Mouse (Mus musculus) layer of hippocampus, adult 11-12 months (tissue): ENCODE data around the gene Ube2dnl2.

ENCODE experiments used
- DNase-seq: peaks from one replicate; pipeline ENCODE4 v3.0.0; 2022; ENCODE audit warnings: low spot score

Ube2dnl2 gene

DNA sequence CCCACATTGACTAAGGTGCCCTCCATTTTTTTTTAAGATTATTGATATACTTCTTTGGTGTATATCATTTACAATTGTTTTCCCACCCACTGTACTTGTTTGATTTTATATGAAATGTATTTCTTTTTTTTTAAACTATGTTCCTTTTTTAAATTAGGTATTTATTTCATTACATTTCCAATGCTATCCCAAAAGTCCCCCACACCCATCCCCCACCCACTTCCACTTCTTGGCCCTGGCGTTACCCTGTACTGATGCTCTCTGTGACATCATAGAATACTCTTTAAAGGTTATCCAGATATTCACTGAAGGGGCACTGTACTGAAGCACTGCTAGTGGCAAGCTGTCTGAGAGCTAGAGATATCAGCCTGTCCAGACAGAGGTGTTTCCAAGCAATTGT is at the start of gene Ube2dnl2:
Gene Ube2dnl2, plus strand, starts transcription at position 301 of the 400 bp plus-strand sequence.
- DNase-seq: no peak

DNA sequence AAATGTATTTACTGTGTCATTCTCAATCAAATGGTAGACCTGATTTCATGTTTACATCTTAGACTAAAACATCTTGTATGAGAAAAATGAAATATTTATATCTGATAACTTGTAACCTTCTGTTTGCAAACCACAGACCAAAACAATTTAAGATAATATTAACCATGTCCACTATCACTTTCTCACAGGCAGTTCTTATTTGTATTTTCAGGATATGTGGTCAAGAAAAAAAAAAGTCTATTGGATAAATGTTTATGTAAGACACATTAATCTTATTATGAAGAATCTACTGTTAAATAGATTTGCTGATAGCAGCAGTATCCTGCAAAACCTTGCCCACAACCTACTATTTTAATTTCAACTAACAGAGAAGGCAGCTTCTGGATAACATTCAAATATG is 11.9 kb upstream of the Ube2dnl2 start:
- DNase-seq: no peak

DNA sequence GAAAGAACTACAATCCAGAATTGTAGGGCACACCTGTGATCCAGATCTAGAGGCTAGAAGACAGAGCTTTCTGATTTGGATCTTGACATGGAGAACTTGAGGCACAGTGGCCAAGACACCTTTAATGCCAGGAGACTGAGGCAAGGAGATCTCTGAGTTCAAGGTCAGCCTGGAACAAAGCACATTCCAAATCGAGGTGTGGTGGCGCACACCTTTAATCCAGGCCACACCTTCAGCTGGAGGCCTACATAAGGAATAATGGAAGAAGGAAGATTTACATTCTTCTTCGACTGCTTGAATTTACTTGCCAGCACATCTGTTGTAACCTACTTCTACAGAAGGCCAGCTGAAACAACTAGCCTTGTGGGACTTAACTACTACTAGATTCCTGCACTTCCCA is 9.9 kb upstream of the Ube2dnl2 start:
- no peak for DNase-seq

DNA sequence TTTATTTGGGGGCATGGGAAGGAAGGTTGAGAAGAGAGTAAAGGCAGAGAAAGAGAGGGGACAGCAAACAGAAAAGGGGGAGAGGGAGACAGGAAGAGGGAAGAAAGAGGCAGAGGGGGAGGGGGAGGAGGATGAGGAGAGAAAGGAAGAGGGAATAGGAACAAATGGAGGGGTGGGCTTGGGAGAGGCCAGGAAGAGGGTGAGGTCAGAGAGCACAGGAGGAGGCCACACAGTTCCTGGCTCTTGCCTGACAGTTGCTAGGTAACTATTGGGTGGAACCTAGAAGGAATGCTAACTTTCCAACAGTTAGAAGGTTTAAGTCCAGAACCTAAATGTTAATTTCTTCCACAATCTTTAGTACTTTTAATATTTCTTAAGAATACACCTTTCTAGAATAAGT is 4.0 kb upstream of the Ube2dnl2 start:
- DNase-seq: no peak

DNA sequence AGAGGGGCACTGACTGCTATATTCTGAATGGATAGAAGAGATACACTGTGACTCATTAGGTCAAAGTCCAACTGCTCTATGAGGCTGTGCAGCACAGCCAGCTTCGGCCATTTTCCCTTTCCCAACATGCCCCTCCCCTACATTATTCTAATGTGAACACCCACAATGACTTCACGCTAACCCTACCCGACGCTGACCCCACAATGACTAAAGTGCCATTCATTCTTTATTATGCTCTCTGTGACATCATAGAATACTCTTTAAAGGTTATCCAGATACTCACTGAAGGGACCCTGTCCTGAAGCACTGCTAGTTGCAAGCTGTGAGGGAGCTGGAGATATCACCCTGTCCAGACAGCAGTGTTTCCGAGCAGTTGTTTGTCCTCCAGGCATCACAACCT is 2.7 kb upstream of the Ube2dnl2 start, which contains the start of gene Ube2dnl1:
Gene Ube2dnl1, plus strand, starts transcription at position 301 of the 400 bp plus-strand sequence.
- no peak for DNase-seq

DNA sequence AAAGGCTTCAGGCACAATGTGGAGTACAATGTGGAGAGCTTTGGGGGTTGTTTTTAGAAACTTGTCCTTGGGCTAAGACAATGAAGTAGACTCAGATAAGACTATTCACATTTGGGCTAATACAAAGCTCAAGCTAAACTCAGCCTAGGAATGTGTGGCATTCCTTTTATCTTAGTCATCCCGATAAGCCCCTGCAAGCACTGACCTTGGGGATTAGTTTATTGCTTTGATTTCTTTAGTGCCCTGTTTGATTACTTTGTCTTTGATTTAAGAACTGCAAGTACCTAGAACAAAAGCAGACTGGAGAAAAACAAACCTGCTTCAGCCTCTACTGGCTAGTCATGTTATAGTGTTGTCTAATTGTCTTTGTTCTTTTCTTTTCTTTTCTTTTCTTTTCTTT is 47.7 kb downstream of the Ube2dnl2 start:
- DNase-seq: no peak
